Mouse (Mus musculus): ENCODE measurements around the gene Gm5771. TPM values are rescaled to one million over a fixed set of nuclear protein-coding genes. Genes with fewer than 3 reads are reported as not detected.

The Gm5771 gene
- polyA plus RNA-seq (2017; shearing (Covaris generic)), result not detected

GRCm38 (mm10) chr6:41392056-41392455 is at the start of gene Gm5771:
Gene Gm5771 (plus strand): TSS chr6:41392356.

GRCm38 (mm10) chr6:41353932-41354331 is 38.2 kb upstream of the Gm5771 start, which contains the start of gene Try10:
Gene Try10 (plus strand): TSS chr6:41354105.

GRCm38 (mm10) chr6:41377578-41377977 is 14.6 kb upstream of the Gm5771 start, which contains the start of gene Prss3:
Gene Prss3 (minus strand): TSS chr6:41377678.

GRCm38 (mm10) chr6:41446045-41446444 is 53.9 kb downstream of the Gm5771 start, which contains the start of gene Gm10334:
Gene Gm10334 (minus strand): TSS chr6:41446145.

Other genes starting within 250 kb of the Gm5771 start
- gene Try4, start 90.1 kb upstream of the Gm5771 start, polyA plus RNA-seq (2017; shearing (Covaris generic)), result not detected
- gene Try5, start 75.5 kb upstream of the Gm5771 start, polyA plus RNA-seq (2017; shearing (Covaris generic)), result not detected
- gene Try10, start 38.3 kb upstream of the Gm5771 start, polyA plus RNA-seq (2017; shearing (Covaris generic)), result not detected
- gene Prss3, start 14.7 kb upstream of the Gm5771 start, polyA plus RNA-seq (2017; shearing (Covaris generic)), result not detected
- not detected for gene Gm10334, start 53.8 kb downstream of the Gm5771 start, polyA plus RNA-seq (2017; shearing (Covaris generic))
- not detected for gene Prss1, start 66.6 kb downstream of the Gm5771 start, polyA plus RNA-seq (2017; shearing (Covaris generic))
- 1.1 TPM for gene Prss2, start 129.4 kb downstream of the Gm5771 start, polyA plus RNA-seq (2017; shearing (Covaris generic))
- 48.2 TPM for gene Ephb6, start 213.1 kb downstream of the Gm5771 start, polyA plus RNA-seq (2017; shearing (Covaris generic))
- gene Trpv6, start 244.0 kb downstream of the Gm5771 start, polyA plus RNA-seq (2017; shearing (Covaris generic)), result 0.16 TPM

Data from effector memory CD4-positive, alpha-beta T cell, adult 5 months (primary cell).